Mouse (Mus musculus): ENCODE measurements around the gene Olfr643. TPM values are rescaled to one million over a fixed set of nuclear protein-coding genes. Genes with fewer than 3 reads are reported as not detected.

Olfr643 gene
- total RNA-seq (2015) (not detected in 2 replicates), total RNA-seq (2017) (not detected in 2 replicates)

- ATAC-seq (replicated peaks; ENCODE audit: poor library complexity) = no peak
Observed at GRCm38 (mm10) chr7:104137305-104137704, at the start of gene Olfr643. Gene Olfr643, minus strand, starts transcription at chr7:104137405.

GRCm38 (mm10) chr7:104183292-104183691 is 46.1 kb upstream of the Olfr643 start, which contains the start of gene Olfr648:
Gene Olfr648, minus strand, starts transcription at chr7:104183392.
- ATAC-seq (replicated peaks; ENCODE audit: poor library complexity) = no peak

DNA sequence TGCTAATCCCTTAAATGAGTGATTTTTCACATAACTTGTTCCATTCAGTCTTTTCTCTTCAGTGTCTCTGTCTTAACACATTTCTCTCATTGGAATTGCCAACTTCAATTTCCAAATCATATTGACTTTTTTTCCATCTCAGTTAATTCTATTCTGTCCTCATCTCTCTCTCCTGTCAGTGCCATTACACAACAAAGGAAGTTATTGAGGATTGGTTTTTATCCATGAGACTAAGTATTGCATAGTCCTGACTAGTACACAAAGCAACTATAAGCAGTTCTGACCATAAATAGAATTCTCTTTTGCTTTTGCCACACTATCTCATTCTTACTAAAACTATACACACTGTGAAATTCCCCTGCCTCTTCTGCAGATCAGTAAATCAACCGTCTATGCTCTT is 41.9 kb upstream of the Olfr643 start:
- ATAC-seq (replicated peaks; ENCODE audit: poor library complexity) = peak; percentile 77

- no peak for ATAC-seq (replicated peaks; ENCODE audit: poor library complexity)
Observed at GRCm38 (mm10) chr7:104178422-104179054, 41.3 kb upstream of the Olfr643 start.

- ATAC-seq (replicated peaks; ENCODE audit: poor library complexity) = no peak
Observed at GRCm38 (mm10) chr7:104175085-104175484, 37.9 kb upstream of the Olfr643 start.

GRCm38 (mm10) chr7:104169634-104170204 is 32.5 kb upstream of the Olfr643 start:
- peak; percentile 78 for ATAC-seq (replicated peaks; ENCODE audit: poor library complexity)

- peak; percentile 45 for ATAC-seq (replicated peaks; ENCODE audit: poor library complexity)
Observed at GRCm38 (mm10) chr7:104167105-104167504, 29.9 kb upstream of the Olfr643 start.

DNA sequence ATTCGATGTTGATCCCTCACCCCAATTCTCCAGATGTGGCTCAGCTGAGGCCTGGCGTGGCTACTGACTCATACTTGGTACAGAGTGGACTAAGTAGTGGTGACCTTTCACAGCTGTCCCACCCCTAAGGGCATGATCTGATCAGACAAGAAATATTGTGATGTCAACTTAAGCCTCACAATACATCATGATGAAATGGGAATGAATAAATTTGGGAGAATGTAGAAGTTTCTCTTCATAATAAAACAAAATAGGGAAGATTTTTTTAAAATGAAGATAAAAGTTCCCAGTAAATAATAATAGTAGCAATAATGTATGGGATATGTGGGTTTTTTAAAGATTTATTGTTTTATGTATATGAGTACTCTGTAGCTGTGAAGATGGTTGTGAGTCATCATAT is 13.3 kb upstream of the Olfr643 start, which contains the start of gene Ubqlnl:
Gene Ubqlnl, minus strand, starts transcription at position 101 of the 400 bp plus-strand sequence.
- no peak for ATAC-seq (replicated peaks; ENCODE audit: poor library complexity)

- no peak for ATAC-seq (replicated peaks; ENCODE audit: poor library complexity)
Observed at GRCm38 (mm10) chr7:104143179-104143578, 6.0 kb upstream of the Olfr643 start, which contains the start of gene Ubqln3. Gene Ubqln3, minus strand, starts transcription at chr7:104143279.

DNA sequence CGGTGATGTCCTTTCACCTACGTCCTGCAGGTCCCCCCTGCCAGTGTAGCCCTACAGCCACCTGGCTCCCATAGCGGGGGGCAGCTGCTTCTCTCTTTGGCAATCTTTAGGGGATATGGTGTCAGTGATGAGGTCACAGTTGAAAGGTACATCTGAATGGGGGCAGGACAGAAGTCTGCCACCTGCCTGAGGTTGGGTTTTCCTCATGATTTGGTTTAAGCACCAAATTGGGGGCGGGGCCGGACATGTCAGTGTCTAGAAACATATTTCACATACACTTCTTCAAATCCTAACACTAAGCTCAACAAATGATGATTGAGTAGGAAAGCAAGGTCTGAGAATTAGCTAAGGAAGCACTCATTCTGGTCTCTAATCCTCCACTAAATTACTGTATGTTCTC is 7.5 kb downstream of the Olfr643 start, which contains the start of gene Ubqln5:
Gene Ubqln5, minus strand, starts transcription at position 101 of the 400 bp plus-strand sequence.
- ATAC-seq (replicated peaks; ENCODE audit: poor library complexity) = no peak

- no peak for ATAC-seq (replicated peaks; ENCODE audit: poor library complexity)
Observed at GRCm38 (mm10) chr7:104104757-104104972, 32.5 kb downstream of the Olfr643 start, which contains the start of gene Olfr646. Gene Olfr646, plus strand, starts transcription at chr7:104104873.

DNA sequence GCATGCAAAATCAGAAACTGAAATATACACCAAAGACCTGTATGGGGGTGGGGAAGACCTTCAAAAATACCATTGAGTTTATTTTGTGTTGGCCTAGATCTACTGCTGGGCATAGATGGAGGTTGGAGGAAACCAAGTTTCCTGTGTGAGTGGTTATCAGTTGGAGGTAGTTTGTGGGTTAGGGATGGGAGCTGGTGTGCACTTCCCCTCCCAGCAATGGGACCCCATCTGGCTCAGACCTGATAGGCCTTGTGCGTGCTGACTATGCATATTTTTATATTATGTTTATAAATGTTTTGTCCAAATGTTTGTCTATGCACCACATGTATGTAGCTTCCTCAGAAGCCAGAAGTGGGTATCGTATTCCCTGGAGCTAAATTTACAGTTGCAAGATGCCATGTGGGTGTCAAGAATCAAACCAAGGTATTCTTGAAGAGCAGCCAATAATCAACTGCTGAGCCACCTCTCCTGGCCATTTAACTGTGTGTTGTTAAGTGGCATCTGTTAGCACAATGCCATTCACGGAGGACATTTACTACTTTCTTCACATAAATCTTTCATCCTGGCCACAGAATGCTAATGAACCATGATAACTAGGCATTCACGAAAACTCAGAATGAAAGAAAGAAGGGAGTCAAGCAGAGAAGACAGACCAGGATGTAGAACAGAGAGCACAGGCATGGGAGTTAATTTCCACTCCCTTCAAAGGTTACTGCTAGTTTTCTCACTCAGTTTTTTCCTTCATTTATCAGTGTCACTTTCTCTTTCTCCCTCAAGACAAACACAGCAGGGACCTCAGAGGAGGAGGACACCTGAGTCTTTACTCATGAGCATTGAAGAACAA is 33.1 kb downstream of the Olfr643 start:
- ATAC-seq (replicated peaks; ENCODE audit: poor library complexity) = peak; percentile 100

DNA sequence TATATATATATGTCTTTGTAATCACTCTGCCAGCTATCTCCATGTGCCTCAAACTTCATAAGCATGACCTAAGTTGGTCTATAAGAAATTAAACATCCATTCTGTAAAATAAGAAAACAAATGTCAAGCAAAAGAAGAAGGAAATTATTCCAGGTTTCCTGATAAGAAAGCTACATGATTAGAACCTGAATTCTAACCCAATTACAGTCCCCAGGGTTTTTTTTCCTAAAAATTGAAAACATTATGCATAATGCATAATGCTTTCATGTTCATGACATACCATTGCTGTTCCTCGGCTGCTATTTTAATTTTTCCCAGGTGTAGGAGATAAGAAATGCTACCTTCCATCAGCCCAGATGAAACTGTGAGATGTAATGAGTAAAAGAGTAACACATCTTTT is 51.8 kb downstream of the Olfr643 start, which contains the start of gene Olfr645:
Gene Olfr645, minus strand, starts transcription at position 101 of the 400 bp plus-strand sequence.
- no peak for ATAC-seq (replicated peaks; ENCODE audit: poor library complexity)

DNA sequence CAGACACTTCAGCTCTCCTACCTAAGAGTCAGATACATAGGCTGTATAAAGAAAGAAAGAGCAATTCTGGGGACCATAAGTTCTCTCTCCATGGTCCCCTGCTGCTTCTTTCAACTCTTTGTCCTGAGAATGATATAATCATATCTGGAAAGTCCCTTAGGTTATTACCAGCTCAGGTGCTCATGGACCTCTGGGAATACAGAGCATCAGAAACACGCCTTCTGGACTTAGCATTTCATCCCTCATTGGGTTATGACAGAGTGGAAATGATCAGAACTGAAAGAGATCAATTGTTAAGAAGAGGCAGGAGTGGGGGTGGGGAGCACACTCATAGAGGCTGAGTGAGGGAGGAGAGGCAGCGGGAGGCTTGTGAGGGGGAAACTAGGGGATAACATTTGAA is 65.4 kb downstream of the Olfr643 start, which contains the start of gene Olfr644:
Gene Olfr644, minus strand, starts transcription at position 101 of the 400 bp plus-strand sequence.
- no peak for ATAC-seq (replicated peaks; ENCODE audit: poor library complexity)

DNA sequence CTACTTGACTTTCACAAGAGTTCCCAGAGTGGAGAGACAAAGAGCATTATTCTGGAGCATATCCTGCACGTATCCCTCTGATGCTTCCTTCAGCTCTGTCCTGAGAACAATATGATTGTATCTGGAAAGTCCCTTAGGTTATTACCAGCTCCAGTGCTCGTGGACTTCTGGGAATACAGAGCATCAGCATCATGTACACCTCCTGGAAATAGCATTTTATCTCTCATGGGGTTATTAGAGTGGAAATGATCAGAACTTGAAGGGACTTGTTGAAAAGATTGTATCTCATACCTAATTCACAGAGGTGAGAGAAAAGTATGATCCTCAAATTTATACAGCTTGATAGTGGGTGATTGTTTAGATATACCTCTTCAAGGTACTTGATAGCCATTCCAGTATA is 75.9 kb downstream of the Olfr643 start, which contains the start of gene 4930516K23Rik:
Gene 4930516K23Rik, minus strand, starts transcription at position 101 of the 400 bp plus-strand sequence.
- ATAC-seq (replicated peaks; ENCODE audit: poor library complexity) = no peak

GRCm38 (mm10) chr7:104059215-104059614 is 78.0 kb downstream of the Olfr643 start:
- peak; percentile 63; the same call in 1 of the 2 replicates for ATAC-seq (replicated peaks; ENCODE audit: poor library complexity)

GRCm38 (mm10) chr7:104052566-104052965 is 84.6 kb downstream of the Olfr643 start, which contains the start of gene Olfr642:
Gene Olfr642, minus strand, starts transcription at chr7:104052666.
- no peak for ATAC-seq (replicated peaks; ENCODE audit: poor library complexity)

- peak; percentile 83 for ATAC-seq (replicated peaks; ENCODE audit: poor library complexity)
Observed at GRCm38 (mm10) chr7:104050745-104051144, 86.5 kb downstream of the Olfr643 start.

DNA sequence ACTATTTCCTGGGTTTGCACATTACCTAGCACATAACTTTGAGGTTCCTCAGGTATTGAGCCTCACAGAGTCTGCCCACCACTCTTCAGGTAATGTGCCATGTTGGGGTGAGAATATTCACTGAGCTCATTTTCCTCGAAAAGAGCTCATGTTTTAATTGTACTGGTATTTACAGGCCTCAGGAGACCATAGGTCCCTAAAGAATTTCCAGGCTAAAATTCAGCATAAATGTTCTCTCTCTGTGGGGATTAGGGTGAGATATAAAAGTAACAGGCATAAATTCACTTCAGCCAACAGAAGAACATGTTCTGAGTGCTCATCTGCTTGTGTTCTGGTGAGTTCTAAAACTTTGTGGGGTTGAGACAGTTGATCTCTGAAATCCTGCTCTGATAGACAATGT is 102.1 kb downstream of the Olfr643 start, which contains the start of gene Olfr641:
Gene Olfr641, plus strand, starts transcription at position 301 of the 400 bp plus-strand sequence.
- no peak for ATAC-seq (replicated peaks; ENCODE audit: poor library complexity)

GRCm38 (mm10) chr7:104026978-104027377 is 110.2 kb downstream of the Olfr643 start:
- peak; percentile 86 for ATAC-seq (replicated peaks; ENCODE audit: poor library complexity)

- no peak for ATAC-seq (replicated peaks; ENCODE audit: poor library complexity)
Observed at GRCm38 (mm10) chr7:104025473-104025872, 111.7 kb downstream of the Olfr643 start, which contains the start of gene Olfr640. Gene Olfr640, minus strand, starts transcription at chr7:104025573.

Measured in megakaryocyte progenitor cell, adult 5-6 weeks (primary cell).